Mouse (Mus musculus): ENCODE data around the gene Gm20604.

Gm20604 gene

GRCm38 (mm10) chr12:102743036-102743588 is 15.4 kb downstream of the Gm20604 start:
- no peak for DNase-seq (ENCODE audit: low read depth, low spot score)

GRCm38 (mm10) chr12:102742056-102742455 is 16.4 kb downstream of the Gm20604 start:
- no peak for DNase-seq (ENCODE audit: low read depth, low spot score)

GRCm38 (mm10) chr12:102740285-102740684 is 18.2 kb downstream of the Gm20604 start:
- no peak for DNase-seq (ENCODE audit: low read depth, low spot score)

GRCm38 (mm10) chr12:102739096-102739495 is 19.4 kb downstream of the Gm20604 start:
- DNase-seq (ENCODE audit: low read depth, low spot score): no peak

- peak; percentile 87 for DNase-seq (ENCODE audit: low read depth, low spot score)
These were observed 25.1 kb downstream of the Gm20604 start for GRCm38 (mm10) chr12:102733381-102733780.

GRCm38 (mm10) chr12:102730798-102731619 is 27.5 kb downstream of the Gm20604 start:
- peak; percentile 81 for DNase-seq (ENCODE audit: low read depth, low spot score)

GRCm38 (mm10) chr12:102729855-102730797 is 28.3 kb downstream of the Gm20604 start:
- peak; percentile 100 for DNase-seq (ENCODE audit: low read depth, low spot score)

- no peak for DNase-seq (ENCODE audit: low read depth, low spot score)
These were observed 32.7 kb downstream of the Gm20604 start for GRCm38 (mm10) chr12:102725761-102726175.

- no peak for DNase-seq (ENCODE audit: low read depth, low spot score)
These were observed 33.3 kb downstream of the Gm20604 start for GRCm38 (mm10) chr12:102725146-102725545.

GRCm38 (mm10) chr12:102723861-102724260 is 34.6 kb downstream of the Gm20604 start:
- DNase-seq (ENCODE audit: low read depth, low spot score): no peak

- DNase-seq (ENCODE audit: low read depth, low spot score): peak; percentile 59
These were observed 35.5 kb downstream of the Gm20604 start for GRCm38 (mm10) chr12:102722966-102723365.

- no peak for DNase-seq (ENCODE audit: low read depth, low spot score)
These were observed 36.0 kb downstream of the Gm20604 start for GRCm38 (mm10) chr12:102722451-102722850.

- DNase-seq (ENCODE audit: low read depth, low spot score): peak; percentile 90
These were observed 38.7 kb downstream of the Gm20604 start for GRCm38 (mm10) chr12:102719552-102720315.

GRCm38 (mm10) chr12:102714654-102715395 is 43.6 kb downstream of the Gm20604 start:
- peak; percentile 52 for DNase-seq (ENCODE audit: low read depth, low spot score)

- DNase-seq (ENCODE audit: low read depth, low spot score): peak; percentile 96
These were observed 44.4 kb downstream of the Gm20604 start for GRCm38 (mm10) chr12:102714116-102714515.

GRCm38 (mm10) chr12:102713153-102713865 is 45.2 kb downstream of the Gm20604 start:
- DNase-seq (ENCODE audit: low read depth, low spot score): peak; percentile 31

GRCm38 (mm10) chr12:102710851-102711375 is 47.6 kb downstream of the Gm20604 start:
- DNase-seq (ENCODE audit: low read depth, low spot score): peak; percentile 70

GRCm38 (mm10) chr12:102709896-102710295 is 48.6 kb downstream of the Gm20604 start:
- DNase-seq (ENCODE audit: low read depth, low spot score): peak; percentile 79

- no peak for DNase-seq (ENCODE audit: low read depth, low spot score)
These were observed 50.3 kb downstream of the Gm20604 start for GRCm38 (mm10) chr12:102708220-102708619.
